Mouse (Mus musculus) lung, postnatal 0 days (tissue): ENCODE measurements at regions not wholly inside any gene's neighbourhood (a gene's known extent, or its start where the extent isn't known, plus 50 kb on each side); places are given as distances from the start of the nearest gene placed in this dataset.

Experiments used
- CTCF ChIP-seq: IDR thresholded peaks from 2 replicates; pipeline ENCODE4 v1.5.1; 2016; ENCODE audit warnings: antibody characterized with exemption, mild to moderate bottlenecking
- EP300 ChIP-seq: IDR thresholded peaks from 2 replicates; pipeline ENCODE4 v1.6.1; 2016; ENCODE audit warnings: antibody characterized with exemption, mild to moderate bottlenecking, control low read depth

DNA sequence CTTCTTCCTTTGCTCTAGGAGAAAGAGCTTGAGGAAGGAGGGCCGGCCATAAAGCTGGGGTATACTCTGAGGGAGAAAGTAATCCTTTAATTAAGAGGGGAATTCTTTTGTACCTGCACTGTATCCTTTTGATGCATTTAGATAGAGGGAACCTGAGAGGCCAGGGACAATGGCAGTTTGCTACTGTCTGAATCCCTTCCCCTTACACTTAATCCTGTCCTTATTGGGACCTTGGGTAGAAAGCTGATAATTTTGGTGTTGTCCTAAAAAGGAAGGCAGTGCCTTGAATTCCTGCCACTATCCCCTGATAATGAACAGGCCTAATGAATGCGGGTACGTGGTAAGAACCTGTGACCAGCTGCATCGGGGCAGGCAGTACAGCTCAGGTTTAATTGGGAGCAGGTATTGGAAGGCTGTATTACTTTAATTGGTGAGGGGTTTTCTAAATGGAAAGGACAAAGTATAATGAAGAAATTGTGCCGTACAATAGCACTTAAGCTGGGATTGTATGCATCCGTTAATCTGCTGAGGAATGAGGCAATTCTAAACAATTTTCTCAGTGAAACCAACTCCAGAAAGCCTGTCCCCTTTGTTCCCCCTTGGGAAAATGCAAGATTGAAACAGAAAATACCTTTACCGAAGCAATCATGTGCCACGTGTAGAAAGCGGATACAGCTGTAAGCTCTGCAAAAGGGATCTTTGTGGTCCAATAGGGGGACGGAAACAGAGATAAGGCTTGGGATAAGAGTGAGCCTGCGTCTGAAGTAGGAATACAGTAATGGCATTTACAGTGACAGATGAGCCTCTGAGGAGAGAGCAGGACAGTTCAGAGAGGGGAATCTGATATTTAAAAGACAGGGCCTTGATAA, 776.9 kb upstream of the Pou3f3 start:
- TF ChIP-seq CTCF (no peak), EP300 (no peak)
